Mouse (Mus musculus): Measurements from ENCODE around the gene Trpm3.

- TF ChIP-seq CTCF (IDR thresholded peaks at IDR 0.05) (no peak), EP300 (IDR thresholded peaks at IDR 0.05) (no peak)
Observed at GRCm38 (mm10) chr19:22825812-22826211, 687.0 kb downstream of the Trpm3 start.

Data from lung, postnatal 0 days (tissue).